Mouse (Mus musculus) G1E (cell line): ENCODE data around the gene Jmjd8. TPM values are rescaled to one million over a fixed set of nuclear protein-coding genes. Genes with fewer than 3 reads are reported as not detected.
A peak's percentile ranks its signal among the peaks of the same experiment; 100 is the strongest.

ENCODE experiments used
- ATAC-seq: 2 replicates; pipeline ENCODE4 v1.8.0; 2016; ENCODE audit warnings: mild to moderate bottlenecking; ENCODE audit not compliant: insufficient number of reproducible peaks, poor library complexity, low FRiP score, severe bottlenecking; ENCODE audit errors: extremely low read depth
- DNase-seq: peaks from one replicate; pipeline ENCODE4 v3.0.0; 2012; ENCODE audit warnings: low spot score
- H3K27me3 ChIP-seq: 2 replicates; pipeline ENCODE4 v1.6.1; 2012; ENCODE audit warnings: mild to moderate bottlenecking, low read length, inconsistent platforms; ENCODE audit not compliant: insufficient read depth
- H3K36me3 ChIP-seq: replicated peaks from 2 replicates; pipeline ENCODE3; 2012; ENCODE audit warnings: mild to moderate bottlenecking, inconsistent platforms
- H3K4me1 ChIP-seq: 2 replicates; pipeline ENCODE4 v1.6.1; 2012; ENCODE audit warnings: low read depth, low read length, inconsistent platforms, mixed read lengths; ENCODE audit not compliant: insufficient read depth
- H3K4me3 ChIP-seq: 2 replicates; pipeline ENCODE4 v1.5.1; 2012; ENCODE audit warnings: low read depth, mild to moderate bottlenecking, inconsistent platforms, low read length, moderate library complexity, mixed read lengths
- H3K9me3 ChIP-seq: replicated peaks from 2 replicates; pipeline ENCODE4 v1.6.1; 2012; ENCODE audit warnings: inconsistent platforms
- CTCF ChIP-seq: IDR thresholded peaks from 2 replicates; pipeline ENCODE4 v1.5.1; 2012; ENCODE audit warnings: low read depth, low read length, inconsistent platforms, mixed read lengths
- GATA1 ChIP-seq: IDR thresholded peaks from 2 replicates; pipeline ENCODE4 v1.6.1; 2012; ENCODE audit warnings: borderline replicate concordance, low read length, inconsistent platforms, mixed read lengths
- GATA2 ChIP-seq: IDR thresholded peaks from 2 replicates; pipeline ENCODE4 v1.6.1; 2012; ENCODE audit warnings: low read depth, low read length, inconsistent platforms, borderline replicate concordance
- POLR2AphosphoS5 ChIP-seq: IDR thresholded peaks from 2 replicates; pipeline ENCODE4 v1.6.1; 2012; ENCODE audit warnings: low read depth, low read length, inconsistent platforms; ENCODE audit not compliant: insufficient replicate concordance
- TAL1 ChIP-seq: conservative IDR thresholded peaks from 2 replicates; pipeline ENCODE4 v1.6.1; 2012; ENCODE audit warnings: low read depth, low read length, inconsistent platforms, mixed read lengths
- polyA plus RNA-seq: library from polyadenylated mRNA; stranded (reverse); fragments of >175 nt; gene quantifications from 2 replicates; pipeline ENCODE4 v1.2.3, GENCODE M21; 2012
- total RNA-seq, 2 experiments: library from RNA; stranded (forward) in 1 of 2; stranded (reverse) in 1 of 2; fragments of 200-1000 nt in 1 of 2; fragments of >200 nt in 1 of 2; fragmentation: Nextera tagmentation in 1 of 2; gene quantifications; 2 replicates each; pipeline ENCODE4 v1.2.3; 2014 to 2017

The Jmjd8 gene
- total and polyA plus RNA-seq, 3 experiments = 0.11 to 1.9 (median 0.90) TPM

DNA sequence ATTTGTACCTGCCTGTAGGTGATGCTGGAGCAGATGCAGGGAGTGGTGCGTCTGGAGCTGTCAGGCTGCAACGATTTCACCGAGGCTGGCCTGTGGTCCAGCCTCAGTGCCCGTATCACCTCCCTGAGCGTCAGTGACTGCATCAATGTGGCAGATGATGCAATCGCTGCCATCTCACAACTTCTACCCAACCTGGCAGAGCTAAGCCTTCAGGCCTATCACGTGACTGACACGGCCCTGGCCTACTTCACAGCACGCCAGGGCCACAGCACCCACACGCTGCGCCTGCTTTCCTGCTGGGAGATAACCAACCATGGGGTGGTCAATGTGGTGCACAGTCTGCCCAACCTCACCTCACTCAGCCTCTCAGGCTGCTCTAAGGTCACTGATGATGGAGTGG, 11.0 kb upstream of the Jmjd8 start:
- DNase-seq = no peak
- Histone ChIP-seq H3K36me3 (no peaks in the 10 kb centered on the region), H3K4me1 (peaks cover 12% of the 10 kb centered on the region), H3K9me3 (no peaks in the 10 kb centered on the region), H3K4me3 (no peak overlapping the region), H3K27me3 (peaks cover 50% of the 10 kb centered on the region)
- no peak for TF ChIP-seq CTCF
- TF ChIP-seq GATA2 = no peak
- no peak for TF ChIP-seq POLR2AphosphoS5
- no peak for TF ChIP-seq TAL1
- TF ChIP-seq GATA1 = no peak
- no peak for ATAC-seq

DNA sequence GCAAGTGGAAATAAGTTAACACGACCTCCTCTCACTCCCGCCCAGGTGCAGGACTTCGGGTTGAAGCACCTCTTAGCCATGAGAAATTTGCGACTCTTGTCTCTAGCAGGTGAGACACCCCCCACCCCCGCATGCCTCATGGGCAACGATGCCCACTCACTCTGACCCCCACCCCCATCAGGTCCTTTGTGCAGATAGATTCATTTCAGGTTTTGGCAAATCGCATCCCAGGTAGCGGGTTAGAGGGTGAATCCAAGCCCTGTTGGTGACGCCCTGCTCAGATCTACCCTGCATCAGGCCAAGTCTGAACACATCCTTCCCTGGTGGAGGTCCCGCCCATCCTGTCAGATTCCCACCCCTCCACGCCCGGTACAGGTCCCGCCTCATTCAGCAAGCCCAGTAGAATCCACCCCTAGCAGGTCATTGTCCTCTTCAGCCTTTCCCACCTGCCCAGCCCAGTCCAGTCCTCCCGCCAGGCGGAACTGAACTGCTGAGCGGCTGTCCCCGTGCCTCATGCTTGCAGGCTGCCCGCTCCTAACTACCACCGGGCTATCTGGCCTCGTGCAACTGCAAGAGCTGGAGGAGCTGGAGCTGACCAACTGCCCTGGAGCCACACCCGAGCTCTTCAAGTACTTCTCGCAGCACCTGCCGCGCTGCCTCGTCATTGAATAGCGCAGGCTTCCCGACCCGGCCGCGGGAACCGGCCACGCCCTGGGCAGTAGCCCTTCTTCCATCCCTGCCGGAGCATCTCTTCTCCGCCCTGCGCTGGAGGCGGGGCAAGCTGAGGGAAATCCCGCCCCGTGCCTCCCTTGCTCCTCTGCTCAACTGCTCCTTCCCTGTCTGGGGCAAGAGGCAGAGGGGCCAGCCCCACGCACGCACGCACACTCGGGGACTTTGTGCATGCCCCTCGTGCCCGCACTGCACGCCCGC, 9.6 kb upstream of the Jmjd8 start:
- TF ChIP-seq GATA1 (no peak), TAL1 (no peak), CTCF (no peak), POLR2AphosphoS5 (no peak), GATA2 (no peak)
- Histone ChIP-seq H3K9me3 (no peaks in the 10 kb centered on the region), H3K36me3 (peaks cover 1% of the 10 kb centered on the region), H3K4me3 (peak overlapping the region; percentile 28; the same call in 1 of the 2 replicates), H3K27me3 (peaks cover 45% of the 10 kb centered on the region), H3K4me1 (peaks cover 19% of the 10 kb centered on the region)
- DNase-seq (no peak), ATAC-seq (no peak)

DNA sequence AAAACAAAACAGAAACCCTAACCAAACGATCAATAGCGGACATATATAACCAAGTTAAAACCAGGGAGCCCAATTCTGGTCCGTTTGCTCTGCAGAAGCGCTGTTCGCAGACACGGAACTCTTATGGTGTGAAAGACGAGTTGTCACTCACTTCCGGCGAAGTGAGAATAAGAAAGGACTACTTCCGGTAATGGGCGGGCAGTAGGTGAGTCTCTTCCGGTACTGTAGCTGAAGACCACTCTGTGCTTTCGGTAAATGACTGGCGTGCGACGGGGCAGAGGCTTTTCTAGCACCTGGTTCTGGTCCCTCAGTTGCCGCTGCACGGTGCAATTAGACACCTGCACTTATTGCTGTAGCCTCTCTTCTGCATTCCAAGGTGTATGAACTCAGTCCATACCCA, 5.2 kb upstream of the Jmjd8 start, which contains the start of gene Wdr24:
Gene Wdr24, plus strand, starts transcription at position 176 of the 400 bp plus-strand sequence.
- Histone ChIP-seq H3K9me3 (no peaks in the 10 kb centered on the region), H3K36me3 (peaks cover 44% of the 10 kb centered on the region), H3K27me3 (peaks cover 24% of the 10 kb centered on the region), H3K4me3 (peak within 1 kb of the TSS; percentile 78), H3K4me1 (peaks cover 62% of the 10 kb centered on the region)
- ATAC-seq (peak; percentile 65), DNase-seq (peak; percentile 75)
- TF ChIP-seq TAL1 (no peak), CTCF (no peak), POLR2AphosphoS5 (no peak), GATA2 (no peak), GATA1 (no peak)

DNA sequence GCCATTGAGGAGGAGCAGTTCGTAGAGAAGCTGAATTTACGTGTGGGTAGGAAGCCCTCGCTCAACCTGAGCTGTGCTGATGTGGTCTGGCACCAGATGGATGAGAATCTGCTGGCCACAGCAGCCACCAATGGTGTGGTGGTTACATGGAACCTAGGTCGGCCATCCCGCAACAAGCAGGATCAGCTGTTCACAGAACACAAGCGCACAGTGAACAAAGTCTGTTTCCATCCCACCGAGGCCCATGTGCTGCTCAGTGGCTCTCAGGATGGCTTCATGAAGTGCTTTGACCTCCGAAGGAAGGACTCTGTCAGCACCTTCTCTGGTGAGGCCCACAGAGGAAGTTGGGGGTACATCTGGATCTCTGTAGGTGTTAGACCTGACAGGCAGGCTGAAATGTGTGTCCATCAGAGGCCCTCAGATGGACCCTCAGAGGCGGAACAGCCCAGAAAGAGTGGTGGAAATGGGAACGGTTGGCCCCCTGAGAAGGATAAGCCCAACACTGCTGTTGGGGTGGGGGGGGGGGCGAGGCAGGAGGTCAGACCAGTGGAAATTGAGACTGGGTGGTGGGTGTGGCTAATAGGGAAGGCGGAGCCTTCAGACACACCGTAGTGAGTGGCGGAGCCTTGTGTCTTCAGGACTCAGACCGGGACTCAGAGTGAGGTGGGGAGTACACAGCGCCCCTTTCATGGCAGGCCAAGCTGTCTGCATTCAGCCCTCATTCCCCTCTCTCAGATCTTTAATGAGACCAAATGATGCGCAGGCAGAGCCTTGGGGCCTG, 4.1 kb upstream of the Jmjd8 start:
- Histone ChIP-seq H3K4me3 (peak overlapping the region; percentile 78), H3K27me3 (peaks cover 13% of the 10 kb centered on the region), H3K36me3 (peaks cover 55% of the 10 kb centered on the region), H3K4me1 (peaks cover 65% of the 10 kb centered on the region), H3K9me3 (no peaks in the 10 kb centered on the region)
- ATAC-seq (no peak), DNase-seq (peak; percentile 57)
- TF ChIP-seq TAL1 (no peak), POLR2AphosphoS5 (no peak), GATA2 (no peak), GATA1 (no peak), CTCF (no peak)

DNA sequence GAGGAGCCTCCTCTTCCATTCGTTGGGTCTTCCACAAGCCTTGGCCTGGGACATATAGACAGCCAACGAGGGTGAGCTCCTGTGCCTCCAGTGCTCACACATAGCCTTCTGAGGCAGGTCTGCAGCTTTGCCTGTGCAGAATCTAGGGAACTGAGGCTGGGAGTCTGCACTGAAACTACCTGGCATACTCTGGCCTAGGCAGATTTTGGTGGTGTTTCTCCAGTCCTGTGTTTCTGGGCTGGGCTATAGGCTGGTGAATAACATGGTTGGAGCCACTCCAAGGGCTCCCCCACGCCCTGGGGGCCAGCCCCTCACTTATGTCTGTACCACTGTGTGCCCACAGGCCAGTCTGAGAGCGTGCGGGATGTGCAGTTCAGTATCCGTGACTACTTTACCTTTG, 3.4 kb upstream of the Jmjd8 start:
- peaks cover 69% of the 10 kb centered on the region for H3K4me1 ChIP-seq

DNA sequence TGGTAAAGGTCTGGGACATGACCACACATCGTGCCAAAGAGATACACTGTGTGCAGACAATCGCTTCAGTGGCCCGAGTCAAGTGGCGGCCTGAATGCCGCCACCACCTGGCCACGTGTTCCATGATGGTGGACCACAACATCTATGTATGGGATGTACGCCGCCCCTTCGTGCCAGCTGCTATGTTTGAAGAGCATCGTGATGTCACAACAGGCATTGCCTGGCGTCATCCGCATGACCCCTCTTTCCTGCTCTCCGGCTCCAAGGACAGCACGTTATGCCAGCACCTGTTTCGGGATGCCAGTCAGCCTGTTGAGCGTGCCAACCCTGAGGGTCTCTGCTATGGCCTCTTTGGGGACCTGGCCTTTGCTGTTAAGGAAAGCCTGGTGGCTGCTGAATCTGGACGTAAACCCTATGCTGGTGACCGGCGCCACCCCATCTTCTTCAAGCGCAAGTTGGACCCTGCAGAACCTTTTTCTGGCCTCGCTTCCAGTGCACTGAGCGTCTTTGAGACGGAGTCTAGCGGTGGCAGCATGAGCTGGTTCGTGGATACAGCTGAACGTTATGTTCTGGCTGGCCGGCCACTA, 2.6 kb upstream of the Jmjd8 start:
- Histone ChIP-seq H3K4me3 (peak overlapping the region; percentile 9; the same call in 1 of the 2 replicates), H3K9me3 (no peaks in the 10 kb centered on the region), H3K36me3 (peaks cover 71% of the 10 kb centered on the region), H3K4me1 (peaks cover 76% of the 10 kb centered on the region), H3K27me3 (no peaks in the 10 kb centered on the region)
- DNase-seq (no peak), ATAC-seq (no peak)
- TF ChIP-seq TAL1 = no peak

More for the DNA sequence above, 3.4 kb upstream of the Jmjd8 start:
- peak overlapping the region; percentile 78; the same call in 1 of the 2 replicates for H3K4me3 ChIP-seq
- ATAC-seq (no peak), DNase-seq (no peak)
- peaks cover 5% of the 10 kb centered on the region for H3K27me3 ChIP-seq
- TF ChIP-seq POLR2AphosphoS5 = no peak
- no peak for TF ChIP-seq GATA1
- no peak for TF ChIP-seq CTCF
- TF ChIP-seq GATA2 = no peak
- TF ChIP-seq TAL1 = no peak
- H3K36me3 ChIP-seq = peaks cover 63% of the 10 kb centered on the region
- no peaks in the 10 kb centered on the region for H3K9me3 ChIP-seq
